Mouse (Mus musculus): ENCODE measurements around the gene Pla1a.

GRCm38 (mm10) chr16:38358256-38358812 lies 74.6 kb downstream of the Pla1a start:
- TF ChIP-seq CTCF (IDR thresholded peaks at IDR 0.05) (no peak), EP300 (IDR thresholded peaks at IDR 0.05) (no peak)

Measured in lung, postnatal 0 days (tissue).